Mouse (Mus musculus): ENCODE measurements at regions not wholly inside any gene's neighbourhood (a gene's known extent, or its start where the extent isn't known, plus 50 kb on each side); places are given as distances from the start of the nearest gene placed in this dataset.
A peak's percentile ranks its signal among the peaks of the same experiment; 100 is the strongest.

- WGBS: 75% methylated on average over 10 of the region's 10 CpGs
These were observed 150.4 kb downstream of the Gm19410 start for GRCm38 (mm10) chr8:35915878-35916518.

GRCm38 (mm10) chr8:35917573-35917972 lies 152.0 kb downstream of the Gm19410 start:
- no peak for ATAC-seq (ENCODE audit: insufficient number of reproducible peaks, insufficient read depth, low FRiP score, low TSS enrichment)
- H3K4me2 ChIP-seq (replicated peaks): no peak overlapping the region
- WGBS: 46% methylated on average over 3 of the region's 3 CpGs

More at GRCm38 (mm10) chr8:35915878-35916518, 150.4 kb downstream of the Gm19410 start:
- Histone ChIP-seq H3K27me3 (no peaks in the 10 kb centered on the region), H3K36me3 (no peaks in the 10 kb centered on the region), H3K27ac (no peak overlapping the region), H3K9me3 (no peaks in the 10 kb centered on the region), H3K4me2 (replicated peaks) (no peak overlapping the region), H3K4me3 (no peak overlapping the region), H3K4me1 (no peaks in the 10 kb centered on the region; the same call in 1 of the 2 replicates), H3K9ac (no peak overlapping the region)
- ATAC-seq (ENCODE audit: insufficient number of reproducible peaks, insufficient read depth, low FRiP score, low TSS enrichment): no peak

GRCm38 (mm10) chr8:35919451-35919850 lies 153.9 kb downstream of the Gm19410 start:
- Histone ChIP-seq H3K27me3 (no peaks in the 10 kb centered on the region), H3K36me3 (no peaks in the 10 kb centered on the region), H3K9ac (no peak overlapping the region), H3K27ac (no peak overlapping the region), H3K4me3 (no peak overlapping the region), H3K4me2 (replicated peaks) (no peak overlapping the region), H3K9me3 (no peaks in the 10 kb centered on the region), H3K4me1 (no peaks in the 10 kb centered on the region; the same call in 1 of the 2 replicates)
- ATAC-seq (ENCODE audit: insufficient number of reproducible peaks, insufficient read depth, low FRiP score, low TSS enrichment): no peak
- WGBS: 75% methylated on average over 6 of the region's 6 CpGs

More at GRCm38 (mm10) chr8:35917573-35917972, 152.0 kb downstream of the Gm19410 start:
- Histone ChIP-seq H3K9me3 (no peaks in the 10 kb centered on the region), H3K27ac (no peak overlapping the region), H3K4me1 (no peaks in the 10 kb centered on the region; the same call in 1 of the 2 replicates), H3K4me3 (no peak overlapping the region), H3K27me3 (no peaks in the 10 kb centered on the region), H3K9ac (no peak overlapping the region), H3K36me3 (no peaks in the 10 kb centered on the region)

GRCm38 (mm10) chr8:35919859-35920675 lies 154.5 kb downstream of the Gm19410 start:
- Histone ChIP-seq H3K4me3 (no peak overlapping the region), H3K4me1 (no peaks in the 10 kb centered on the region; the same call in 1 of the 2 replicates), H3K9ac (no peak overlapping the region), H3K4me2 (replicated peaks) (no peak overlapping the region), H3K36me3 (no peaks in the 10 kb centered on the region), H3K9me3 (no peaks in the 10 kb centered on the region), H3K27ac (no peak overlapping the region), H3K27me3 (no peaks in the 10 kb centered on the region)
- WGBS: 44% methylated on average over 8 of the region's 8 CpGs
- ATAC-seq (ENCODE audit: insufficient number of reproducible peaks, insufficient read depth, low FRiP score, low TSS enrichment): no peak

GRCm38 (mm10) chr8:35924026-35924425 lies 158.4 kb downstream of the Gm19410 start:
- Histone ChIP-seq H3K9ac (no peak overlapping the region), H3K4me3 (no peak overlapping the region), H3K4me1 (no peaks in the 10 kb centered on the region; the same call in 1 of the 2 replicates), H3K36me3 (no peaks in the 10 kb centered on the region), H3K4me2 (replicated peaks) (no peak overlapping the region), H3K27me3 (no peaks in the 10 kb centered on the region), H3K9me3 (no peaks in the 10 kb centered on the region), H3K27ac (no peak overlapping the region)
- ATAC-seq (ENCODE audit: insufficient number of reproducible peaks, insufficient read depth, low FRiP score, low TSS enrichment): no peak
- 77% methylated on average over 1 of the region's 1 CpGs for WGBS

GRCm38 (mm10) chr8:35927408-35927871 lies 161.8 kb downstream of the Gm19410 start:
- Histone ChIP-seq H3K9me3 (no peaks in the 10 kb centered on the region), H3K27me3 (no peaks in the 10 kb centered on the region), H3K4me1 (no peaks in the 10 kb centered on the region), H3K4me2 (replicated peaks) (no peak overlapping the region), H3K27ac (no peak overlapping the region), H3K9ac (no peak overlapping the region), H3K36me3 (no peaks in the 10 kb centered on the region), H3K4me3 (no peak overlapping the region)
- no peak for ATAC-seq (ENCODE audit: insufficient number of reproducible peaks, insufficient read depth, low FRiP score, low TSS enrichment)
- 71% methylated on average over 5 of the region's 5 CpGs for WGBS

- no peak for ATAC-seq (ENCODE audit: insufficient number of reproducible peaks, insufficient read depth, low FRiP score, low TSS enrichment)
- Histone ChIP-seq H3K4me1 (no peaks in the 10 kb centered on the region), H3K27me3 (no peaks in the 10 kb centered on the region), H3K27ac (no peak overlapping the region), H3K4me3 (no peak overlapping the region), H3K9me3 (no peaks in the 10 kb centered on the region), H3K4me2 (replicated peaks) (no peak overlapping the region), H3K9ac (no peak overlapping the region), H3K36me3 (no peaks in the 10 kb centered on the region)
- WGBS: 42% methylated on average over 4 of the region's 4 CpGs
These were observed 164.7 kb downstream of the Gm19410 start for GRCm38 (mm10) chr8:35930291-35930690.

- Histone ChIP-seq H3K36me3 (no peaks in the 10 kb centered on the region), H3K4me2 (replicated peaks) (no peak overlapping the region), H3K27me3 (no peaks in the 10 kb centered on the region), H3K27ac (no peak overlapping the region), H3K9me3 (no peaks in the 10 kb centered on the region), H3K9ac (no peak overlapping the region), H3K4me1 (no peaks in the 10 kb centered on the region), H3K4me3 (no peak overlapping the region)
- 68% methylated on average over 13 of the region's 13 CpGs for WGBS
- 0 out of 2 replicates have a peak, but pooled peaks have one; percentile 15 for ATAC-seq (ENCODE audit: insufficient number of reproducible peaks, insufficient read depth, low FRiP score, low TSS enrichment)
These were observed 167.9 kb downstream of the Gm19410 start for GRCm38 (mm10) chr8:35933186-35934114.

GRCm38 (mm10) chr8:35934115-35934607 lies 168.6 kb downstream of the Gm19410 start:
- Histone ChIP-seq H3K4me2 (replicated peaks) (no peak overlapping the region), H3K4me1 (no peaks in the 10 kb centered on the region), H3K9me3 (no peaks in the 10 kb centered on the region), H3K27me3 (no peaks in the 10 kb centered on the region), H3K9ac (no peak overlapping the region), H3K4me3 (no peak overlapping the region), H3K27ac (no peak overlapping the region), H3K36me3 (no peaks in the 10 kb centered on the region)
- ATAC-seq (ENCODE audit: insufficient number of reproducible peaks, insufficient read depth, low FRiP score, low TSS enrichment): no peak
- 85% methylated on average over 7 of the region's 7 CpGs for WGBS

GRCm38 (mm10) chr8:35935034-35935433 lies 169.4 kb downstream of the Gm19410 start:
- Histone ChIP-seq H3K9ac (no peak overlapping the region), H3K4me3 (no peak overlapping the region), H3K27ac (no peak overlapping the region), H3K27me3 (no peaks in the 10 kb centered on the region), H3K9me3 (no peaks in the 10 kb centered on the region), H3K36me3 (no peaks in the 10 kb centered on the region), H3K4me2 (replicated peaks) (no peak overlapping the region), H3K4me1 (no peaks in the 10 kb centered on the region)
- no peak for ATAC-seq (ENCODE audit: insufficient number of reproducible peaks, insufficient read depth, low FRiP score, low TSS enrichment)
- WGBS: 97% methylated on average over 1 of the region's 1 CpGs

- Histone ChIP-seq H3K36me3 (no peaks in the 10 kb centered on the region), H3K4me3 (no peak overlapping the region), H3K9me3 (no peaks in the 10 kb centered on the region), H3K9ac (no peak overlapping the region), H3K27me3 (no peaks in the 10 kb centered on the region), H3K4me1 (no peaks in the 10 kb centered on the region), H3K4me2 (replicated peaks) (no peak overlapping the region), H3K27ac (no peak overlapping the region)
- ATAC-seq (ENCODE audit: insufficient number of reproducible peaks, insufficient read depth, low FRiP score, low TSS enrichment): no peak
- WGBS: 89% methylated on average over 9 of the region's 9 CpGs
These were observed 173.6 kb downstream of the Gm19410 start for GRCm38 (mm10) chr8:35939199-35939598.

Measured in embryonic facial prominence, embryonic 12.5 days (tissue).